In the genomic region with DNA sequence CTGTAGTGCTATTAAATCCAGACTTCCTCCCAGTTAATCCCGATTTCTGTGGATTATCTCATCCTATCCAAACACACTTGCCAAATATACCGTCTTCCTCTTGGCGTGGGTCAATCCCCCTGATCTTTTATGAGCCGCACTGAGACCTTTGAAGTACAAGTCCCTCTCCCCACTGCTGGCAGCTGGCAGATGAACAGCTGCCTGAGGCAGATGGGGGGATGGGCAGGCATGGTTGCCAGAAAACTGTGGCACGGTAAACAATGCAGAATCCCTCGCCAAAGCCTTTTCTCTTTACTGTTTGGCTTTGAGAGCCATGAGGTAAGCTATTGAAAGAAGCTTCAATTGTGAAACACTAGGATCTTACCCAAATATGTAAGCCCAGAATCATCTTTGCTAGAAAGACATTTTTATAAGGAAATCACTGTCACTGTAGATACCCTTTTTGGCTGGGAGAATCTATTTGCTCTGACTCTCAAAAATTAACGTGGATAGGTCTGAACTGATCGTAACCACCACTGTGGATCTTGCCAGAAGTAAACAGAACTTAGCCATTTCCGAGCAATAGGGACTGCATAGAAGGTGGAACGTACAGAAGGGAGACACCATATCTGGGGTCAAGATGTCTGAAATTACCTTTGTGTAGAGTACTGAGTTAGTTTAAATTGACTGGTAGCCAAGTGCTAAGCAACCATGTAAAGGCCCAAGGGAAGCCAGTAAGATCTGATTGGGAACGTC, we compare ENCODE assay signal across 8 mouse cellular contexts.
DNase-seq lines count a peak whose midpoint lies in the region; ATAC-seq and TF ChIP-seq lines count a peak whose summit lies in the region.

No protein-coding gene starts in this region.

- peak; percentile 94 for DNase-seq in heart, adult 11 months
- DNase-seq in heart, embryonic 10.5 days (ENCODE audit: low spot score): no peak
- DNase-seq in urinary bladder, postnatal 25 days (ENCODE audit: low spot score): peak; percentile 12
- DNase-seq in urinary bladder, adult 2 months (ENCODE audit: low spot score): no peak
- peak; percentile 34 for DNase-seq in hindbrain, embryonic 10.5 days (ENCODE audit: low spot score)
- DNase-seq in midbrain, postnatal 0 days (ENCODE audit: low spot score): peak; percentile 57
- DNase-seq in frontal cortex, postnatal 36 days (ENCODE audit: low spot score in 2 of 2): no peak

- peaks cover 5% of the 10 kb centered on the region; the same call in 1 of the 2 replicates for H3K4me1 ChIP-seq in heart, embryonic 10.5 days
- H3K4me1 ChIP-seq in hindbrain, embryonic 10.5 days (replicated peaks): peaks cover 8% of the 10 kb centered on the region; the same call in 1 of the 2 replicates
- H3K4me1 ChIP-seq in midbrain, postnatal 0 days (ENCODE audit: insufficient read depth, low read length): peaks cover 4% of the 10 kb centered on the region; the same call in 1 of the 2 replicates
- H3K4me1 ChIP-seq in intestine, postnatal 0 days (replicated peaks; ENCODE audit: control insufficient read depth, insufficient read depth, low read length): no peaks in the 10 kb centered on the region

- ATAC-seq in midbrain, postnatal 0 days (ENCODE audit: low FRiP score): peak; percentile 63
- no peak for ATAC-seq in intestine, postnatal 0 days

- no peak for TF ChIP-seq CTCF in midbrain, postnatal 0 days (IDR thresholded peaks at IDR 0.05)
- no peak for TF ChIP-seq CTCF in intestine, postnatal 0 days (IDR thresholded peaks at IDR 0.05; ENCODE audit: low read depth)

- H3K4me2 ChIP-seq in midbrain, postnatal 0 days (ENCODE audit: low read depth, low read length, poor library complexity, severe bottlenecking): no peak overlapping the region
- H3K4me2 ChIP-seq in intestine, postnatal 0 days (replicated peaks; ENCODE audit: low read depth): no peak overlapping the region

- H3K4me3 ChIP-seq in heart, embryonic 10.5 days: no peak overlapping the region
- no peak overlapping the region for H3K4me3 ChIP-seq in hindbrain, embryonic 10.5 days
- no peak overlapping the region for H3K4me3 ChIP-seq in midbrain, postnatal 0 days (ENCODE audit: low read depth, low read length)
- no peak overlapping the region for H3K4me3 ChIP-seq in intestine, postnatal 0 days (ENCODE audit: low read depth, low read length)

- H3K27me3 ChIP-seq in heart, embryonic 10.5 days (ENCODE audit: insufficient read depth, poor library complexity, severe bottlenecking): no peaks in the 10 kb centered on the region
- no peaks in the 10 kb centered on the region for H3K27me3 ChIP-seq in hindbrain, embryonic 10.5 days (ENCODE audit: insufficient read depth, poor library complexity, severe bottlenecking)
- no peaks in the 10 kb centered on the region for H3K27me3 ChIP-seq in midbrain, postnatal 0 days (ENCODE audit: insufficient read depth, low read length)
- no peaks in the 10 kb centered on the region for H3K27me3 ChIP-seq in intestine, postnatal 0 days (replicated peaks; ENCODE audit: control insufficient read depth, insufficient read depth, low read length)

- no peaks in the 10 kb centered on the region for H3K36me3 ChIP-seq in heart, embryonic 10.5 days
- no peaks in the 10 kb centered on the region for H3K36me3 ChIP-seq in hindbrain, embryonic 10.5 days
- H3K36me3 ChIP-seq in midbrain, postnatal 0 days (ENCODE audit: insufficient read depth, low read length): no peaks in the 10 kb centered on the region
- no peaks in the 10 kb centered on the region for H3K36me3 ChIP-seq in intestine, postnatal 0 days (ENCODE audit: control insufficient read depth, insufficient read depth)

- WGBS in heart, embryonic 10.5 days: 57% methylated on average over 11 of the region's 11 CpGs
- WGBS in hindbrain, embryonic 10.5 days: 53% methylated on average over 11 of the region's 11 CpGs
- WGBS in midbrain, postnatal 0 days: 38% methylated on average over 11 of the region's 11 CpGs
- WGBS in intestine, postnatal 0 days: 54% methylated on average over 11 of the region's 11 CpGs

- no peak overlapping the region for H3K9ac ChIP-seq in midbrain, postnatal 0 days (replicated peaks; ENCODE audit: low read length, poor library complexity, severe bottlenecking)
- H3K9ac ChIP-seq in intestine, postnatal 0 days (ENCODE audit: low read depth, low read length): no peak overlapping the region

- no peaks in the 10 kb centered on the region for H3K9me3 ChIP-seq in heart, embryonic 10.5 days
- no peaks in the 10 kb centered on the region for H3K9me3 ChIP-seq in hindbrain, embryonic 10.5 days
- no peaks in the 10 kb centered on the region for H3K9me3 ChIP-seq in midbrain, postnatal 0 days (ENCODE audit: low read length)
- no peaks in the 10 kb centered on the region for H3K9me3 ChIP-seq in intestine, postnatal 0 days (ENCODE audit: control insufficient read depth)

- no peak overlapping the region for H3K27ac ChIP-seq in heart, embryonic 10.5 days
- no peak overlapping the region; the same call in 1 of the 2 replicates for H3K27ac ChIP-seq in hindbrain, embryonic 10.5 days
- H3K27ac ChIP-seq in midbrain, postnatal 0 days (ENCODE audit: low read depth, low read length): no peak overlapping the region
- no peak overlapping the region for H3K27ac ChIP-seq in intestine, postnatal 0 days (ENCODE audit: low read depth, low read length)

Comparison
In these comparisons a context has a peak if more than half of its experiments do, and no peak if none do; other contexts are left out.
1. DNase-seq: peak in heart, adult 11 months (single experiment), urinary bladder, postnatal 25 days (single experiment), hindbrain, embryonic 10.5 days (single experiment) and midbrain, postnatal 0 days (single experiment); none in heart, embryonic 10.5 days (single experiment), urinary bladder, adult 2 months (single experiment) and frontal cortex, postnatal 36 days (0 of 2).